Mouse (Mus musculus) hindbrain, embryonic 11.5 days (tissue): Measurements from ENCODE around the gene Sumf2. TPM values are rescaled to one million over a fixed set of nuclear protein-coding genes. Genes with fewer than 3 reads are reported as not detected.

Source experiments
- ATAC-seq: fragments of 200-750 bp; cut with Nextera tagmentation; 2 replicates; pipeline ENCODE4 v1.8.0; 2017; ENCODE audit warnings: mild to moderate bottlenecking, moderate TSS enrichment, moderate library complexity; ENCODE audit not compliant: low FRiP score
- DNase-seq: peaks from one replicate; pipeline ENCODE4 v3.0.0-alpha.2; 2015; ENCODE audit warnings: low spot score
- H3K27ac ChIP-seq: fragments of 300-500 bp; sonication (generic); 2 replicates; pipeline ENCODE4 v1.5.1; 2014; ENCODE audit warnings: mild to moderate bottlenecking, low read depth, low read length
- H3K27me3 ChIP-seq: fragments of 300-500 bp; sonication (generic); 2 replicates; pipeline ENCODE4 v1.6.1; 2014; ENCODE audit warnings: mild to moderate bottlenecking, low read length, moderate library complexity, mixed read lengths; ENCODE audit not compliant: control insufficient read depth, insufficient read depth
- H3K36me3 ChIP-seq: fragments of 300-500 bp; sonication (generic); 2 replicates; pipeline ENCODE4 v1.6.1; 2014; ENCODE audit warnings: mild to moderate bottlenecking, low read length, moderate library complexity, mixed read lengths; ENCODE audit not compliant: control insufficient read depth, insufficient read depth
- H3K4me1 ChIP-seq: fragments of 300-500 bp; sonication (generic); replicated peaks from 2 replicates; pipeline ENCODE4 v1.6.1; 2014; ENCODE audit warnings: low read length, mixed read lengths; ENCODE audit not compliant: control insufficient read depth, insufficient read depth
- H3K4me2 ChIP-seq: fragments of 300-500 bp; sonication (generic); replicated peaks from 2 replicates; pipeline ENCODE4 v1.6.1; 2014; ENCODE audit warnings: mild to moderate bottlenecking, low read depth, low read length
- H3K4me3 ChIP-seq: fragments of 300-500 bp; sonication (generic); 2 replicates; pipeline ENCODE4 v1.5.1; 2014; ENCODE audit warnings: low read depth, low read length
- H3K9ac ChIP-seq: fragments of 300-500 bp; sonication (generic); 2 replicates; pipeline ENCODE4 v1.6.1; 2014; ENCODE audit warnings: low read depth, low read length
- H3K9me3 ChIP-seq: fragments of 300-500 bp; sonication (generic); 2 replicates; pipeline ENCODE4 v1.6.1; 2016; ENCODE audit warnings: low read length; ENCODE audit not compliant: control insufficient read depth
- WGBS: fragments of 180-500 bp; shearing (Covaris S2); extraction: QIAGEN DNeasy Blood & Tissue Kit; methylation state at CpG from one replicate; pipeline ENCODE4 v1.1.7; 2014; 5-methylcytosine and 5-hydroxymethylcytosine counted together
- polyA plus RNA-seq: library from polyadenylated mRNA; unstranded; fragments of >200 nt; fragmentation: Nextera tagmentation; extraction: Ambion mirVana; gene quantifications from 2 replicates; pipeline ENCODE4 v1.2.1, GENCODE M21; 2014

Gene Sumf2
- 45.4 and 48.7 TPM in 2 replicates for polyA plus RNA-seq

DNA sequence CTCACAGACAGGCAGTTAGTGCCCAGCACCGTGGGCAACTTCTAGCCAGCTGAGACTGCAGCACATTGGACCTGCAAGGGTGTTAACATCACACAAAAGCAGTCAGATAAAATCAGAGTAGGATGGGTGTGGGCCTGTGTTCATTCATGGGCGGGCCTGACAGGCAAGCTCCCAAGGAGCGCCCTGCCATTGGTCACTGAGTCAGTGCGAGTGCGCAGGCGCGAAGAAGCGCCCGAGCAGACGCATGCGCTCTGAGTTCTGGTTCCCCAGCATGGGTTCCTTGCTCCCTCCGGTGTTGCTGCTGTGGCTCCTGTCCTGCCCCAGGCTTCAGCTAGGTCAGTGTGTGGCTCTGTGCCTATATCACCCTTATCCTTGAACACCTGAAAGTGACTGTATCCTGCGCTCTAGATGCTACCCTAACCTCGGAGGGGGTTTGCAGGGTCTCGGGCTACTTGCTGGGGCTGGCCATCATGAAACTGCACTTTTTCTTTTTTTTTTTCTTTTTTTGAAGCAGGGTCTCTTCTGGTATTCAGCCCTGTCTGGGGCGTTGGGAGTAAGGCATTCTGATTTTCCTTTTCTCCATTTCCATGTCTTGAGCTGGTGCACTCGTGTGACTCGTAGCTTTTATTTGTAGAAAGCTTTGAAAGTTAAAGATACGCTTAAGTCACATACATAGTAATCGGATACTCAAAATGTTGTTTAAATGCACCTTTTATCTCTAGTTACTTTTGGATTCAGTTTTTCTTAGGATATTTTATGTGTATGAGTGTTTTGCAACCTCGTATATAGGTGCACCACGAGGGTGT is at the start of gene Sumf2:
Gene Sumf2 (plus strand): TSS at position 235 of the 806 bp plus-strand sequence.
- no peaks in the 10 kb centered on the region for H3K9me3 ChIP-seq
- peak; percentile 99 for ATAC-seq
- H3K9ac ChIP-seq = peak within 1 kb of the TSS; percentile 84
- H3K27ac ChIP-seq = peak within 1 kb of the TSS; percentile 70
- peak within 1 kb of the TSS; percentile 60 for H3K4me2 ChIP-seq
- H3K4me3 ChIP-seq = peak within 1 kb of the TSS; percentile 65
- H3K36me3 ChIP-seq = no peaks in the 10 kb centered on the region; the same call in 1 of the 2 replicates
- H3K4me1 ChIP-seq = 0 out of 2 replicates have a peak, but pooled peaks cover 2% of the 10 kb centered on the region
- 12% methylated on average over 22 of the region's 22 CpGs for WGBS
- peak; percentile 98 for DNase-seq
- no peaks in the 10 kb centered on the region for H3K27me3 ChIP-seq

DNA sequence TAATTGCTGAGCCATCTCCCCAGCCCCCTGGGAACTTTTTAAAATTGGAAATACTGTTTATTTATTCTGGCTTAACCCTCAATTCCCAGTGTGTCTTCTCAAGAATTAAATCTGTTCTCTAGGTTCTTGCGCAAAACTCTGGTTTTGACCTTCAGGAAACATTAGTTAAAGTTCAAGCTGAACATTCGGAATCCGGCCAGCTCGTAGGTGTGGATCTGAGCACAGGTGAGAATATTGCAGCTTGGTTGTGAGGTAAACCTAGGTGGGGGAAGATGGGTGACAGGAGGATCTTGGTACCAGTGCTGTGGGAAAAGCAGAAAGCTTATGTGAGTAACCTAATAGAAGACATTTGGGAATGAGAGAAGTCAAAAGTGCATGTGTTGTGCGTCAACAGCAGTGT is 1.9 kb upstream of the Sumf2 start:
- no peaks in the 10 kb centered on the region; the same call in 1 of the 2 replicates for H3K36me3 ChIP-seq
- 0 out of 2 replicates have a peak, but pooled peaks cover 2% of the 10 kb centered on the region for H3K4me1 ChIP-seq
- no peak overlapping the region for H3K27ac ChIP-seq
- ATAC-seq (no peak), DNase-seq (no peak)
- 95% methylated on average over 5 of the region's 5 CpGs for WGBS
- no peak overlapping the region for H3K4me2 ChIP-seq
- H3K9ac ChIP-seq = no peak overlapping the region
- H3K4me3 ChIP-seq = no peak overlapping the region
- H3K9me3 ChIP-seq = no peaks in the 10 kb centered on the region
- H3K27me3 ChIP-seq = no peaks in the 10 kb centered on the region

DNA sequence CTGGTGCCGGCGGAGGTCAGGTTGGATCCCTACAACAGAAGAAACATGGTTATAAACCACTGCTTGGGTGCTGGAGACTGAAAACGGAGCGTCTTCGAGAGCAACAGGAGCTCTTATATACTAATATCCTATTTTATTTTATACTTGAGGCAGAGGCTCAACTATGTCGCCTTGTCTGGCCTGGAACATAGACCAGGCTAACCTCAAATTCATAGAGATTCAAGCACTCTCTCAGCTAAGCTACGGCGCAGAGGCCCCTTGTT is 703 bp downstream of the Sumf2 start:
- no peak for DNase-seq

GRCm38 (mm10) chr5:129855163-129855562 is 8.4 kb downstream of the Sumf2 start:
- 55% methylated on average over 5 of the region's 5 CpGs for WGBS

More for the DNA sequence above, 703 bp downstream of the Sumf2 start:
- no peaks in the 10 kb centered on the region; the same call in 1 of the 2 replicates for H3K36me3 ChIP-seq
- WGBS = 68% methylated on average over 8 of the region's 8 CpGs
- H3K4me1 ChIP-seq = 0 out of 2 replicates have a peak, but pooled peaks cover 2% of the 10 kb centered on the region
- peak overlapping the region; percentile 84; the same call in 1 of the 2 replicates for H3K9ac ChIP-seq
- peak overlapping the region; percentile 60 for H3K4me2 ChIP-seq
- no peak for ATAC-seq
- no peaks in the 10 kb centered on the region for H3K27me3 ChIP-seq
- H3K4me3 ChIP-seq = peak overlapping the region; percentile 65
- H3K27ac ChIP-seq = no peak overlapping the region
- H3K9me3 ChIP-seq = no peaks in the 10 kb centered on the region

GRCm38 (mm10) chr5:129856414-129856813 is 9.6 kb downstream of the Sumf2 start:
- H3K27me3 ChIP-seq = no peaks in the 10 kb centered on the region
- no peak overlapping the region for H3K4me2 ChIP-seq
- no peak overlapping the region for H3K4me3 ChIP-seq
- ATAC-seq (no peak), DNase-seq (no peak)
- no peak overlapping the region for H3K27ac ChIP-seq
- H3K4me1 ChIP-seq = no peaks in the 10 kb centered on the region
- H3K9me3 ChIP-seq = no peaks in the 10 kb centered on the region
- peaks cover 5% of the 10 kb centered on the region; the same call in 1 of the 2 replicates for H3K36me3 ChIP-seq
- 85% methylated on average over 5 of the region's 5 CpGs for WGBS
- no peak overlapping the region for H3K9ac ChIP-seq

More at GRCm38 (mm10) chr5:129855163-129855562, 8.4 kb downstream of the Sumf2 start:
- DNase-seq = no peak
- H3K4me1 ChIP-seq = no peaks in the 10 kb centered on the region
- no peak overlapping the region for H3K9ac ChIP-seq
- peaks cover 5% of the 10 kb centered on the region; the same call in 1 of the 2 replicates for H3K36me3 ChIP-seq
- H3K27ac ChIP-seq = no peak overlapping the region
- ATAC-seq = no peak
- no peaks in the 10 kb centered on the region for H3K9me3 ChIP-seq
- H3K27me3 ChIP-seq = no peaks in the 10 kb centered on the region
- no peak overlapping the region for H3K4me3 ChIP-seq
- no peak overlapping the region for H3K4me2 ChIP-seq

- Histone ChIP-seq H3K4me1 (no peaks in the 10 kb centered on the region), H3K36me3 (peaks cover 4% of the 10 kb centered on the region; the same call in 1 of the 2 replicates), H3K27me3 (no peaks in the 10 kb centered on the region), H3K4me3 (no peak overlapping the region), H3K9me3 (no peaks in the 10 kb centered on the region), H3K4me2 (no peak overlapping the region), H3K9ac (no peak overlapping the region), H3K27ac (no peak overlapping the region)
- 96% methylated on average over 6 of the region's 6 CpGs for WGBS
- no peak for ATAC-seq
- no peak for DNase-seq
Measured at GRCm38 (mm10) chr5:129862325-129862724, 15.5 kb downstream of the Sumf2 start.

DNA sequence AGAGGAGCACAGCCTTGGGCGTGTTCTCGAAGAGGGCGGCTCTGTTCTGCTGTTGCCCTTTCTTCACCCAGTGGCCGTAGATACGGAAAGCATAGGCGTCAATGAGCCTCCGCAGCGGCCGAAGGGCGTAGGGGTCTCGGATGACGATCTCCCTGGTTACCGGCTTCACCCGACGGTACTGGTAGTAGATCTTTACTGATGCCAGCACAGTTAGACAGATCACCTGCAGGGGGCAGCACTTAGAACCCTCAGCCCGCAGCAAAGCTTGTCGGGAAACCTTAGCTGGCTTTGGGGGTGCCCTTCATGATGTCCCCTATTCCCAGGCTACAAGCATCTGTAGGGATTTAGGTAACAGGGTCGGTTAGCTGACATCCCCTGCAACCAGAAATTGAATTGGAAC is 17.7 kb downstream of the Sumf2 start:
- Histone ChIP-seq H3K9me3 (no peaks in the 10 kb centered on the region), H3K4me3 (no peak overlapping the region), H3K27me3 (no peaks in the 10 kb centered on the region), H3K27ac (no peak overlapping the region), H3K9ac (0 out of 2 replicates have a peak overlapping the region, but pooled peaks have one; percentile 16), H3K36me3 (peaks cover 4% of the 10 kb centered on the region; the same call in 1 of the 2 replicates), H3K4me1 (no peaks in the 10 kb centered on the region), H3K4me2 (no peak overlapping the region; the same call in 1 of the 2 replicates)
- ATAC-seq (no peak), DNase-seq (peak; percentile 57)
- 11% methylated on average over 18 of the region's 18 CpGs for WGBS

DNA sequence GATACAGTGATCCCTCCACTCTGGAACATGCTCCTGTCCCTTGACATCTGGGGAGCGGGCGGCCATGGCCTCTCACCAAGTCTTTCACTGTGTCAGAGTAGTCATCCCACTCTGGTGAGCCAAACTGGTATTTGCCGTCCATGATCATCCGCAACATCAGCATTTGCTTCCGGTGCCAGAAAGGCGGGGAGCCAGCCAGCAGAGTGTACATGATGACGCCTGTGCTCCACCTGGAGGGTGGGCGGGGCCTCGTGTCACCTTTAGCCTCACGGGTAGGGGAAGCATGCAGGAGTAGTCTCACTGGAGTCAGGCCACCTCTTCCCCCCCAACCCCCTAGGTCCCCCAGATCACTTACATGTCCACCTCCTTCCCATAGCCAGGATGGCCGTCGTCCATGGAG is 19.1 kb downstream of the Sumf2 start:
- Histone ChIP-seq H3K27ac (no peak overlapping the region), H3K9me3 (no peaks in the 10 kb centered on the region), H3K4me2 (no peak overlapping the region), H3K27me3 (no peaks in the 10 kb centered on the region), H3K36me3 (peaks cover 4% of the 10 kb centered on the region; the same call in 1 of the 2 replicates), H3K4me3 (no peak overlapping the region), H3K4me1 (no peaks in the 10 kb centered on the region), H3K9ac (no peak overlapping the region)
- no peak for DNase-seq
- WGBS = 88% methylated on average over 12 of the region's 12 CpGs
- no peak for ATAC-seq
